Mouse (Mus musculus): Measurements from ENCODE around the gene Vmn1r192. TPM values are rescaled to one million over a fixed set of nuclear protein-coding genes. Genes with fewer than 3 reads are reported as not detected.
"Not testable (repeated sequence)": the region's sequence is repeated elsewhere in the genome, so short reads cannot be mapped to it uniquely, and the experiment has no call there.

The Vmn1r192 gene
- not detected for total RNA-seq (2021)
- long read RNA-seq, experiment 1, result 0 reads
- long read RNA-seq, experiment 2, result 0 reads

GRCm38 (mm10) chr13:22191041-22191440 lies at the start of gene Vmn1r192:
Gene Vmn1r192, minus strand, starts transcription at chr13:22191141.
- no peak for DNase-seq (ENCODE audit: low spot score in 2 of 2)

DNA sequence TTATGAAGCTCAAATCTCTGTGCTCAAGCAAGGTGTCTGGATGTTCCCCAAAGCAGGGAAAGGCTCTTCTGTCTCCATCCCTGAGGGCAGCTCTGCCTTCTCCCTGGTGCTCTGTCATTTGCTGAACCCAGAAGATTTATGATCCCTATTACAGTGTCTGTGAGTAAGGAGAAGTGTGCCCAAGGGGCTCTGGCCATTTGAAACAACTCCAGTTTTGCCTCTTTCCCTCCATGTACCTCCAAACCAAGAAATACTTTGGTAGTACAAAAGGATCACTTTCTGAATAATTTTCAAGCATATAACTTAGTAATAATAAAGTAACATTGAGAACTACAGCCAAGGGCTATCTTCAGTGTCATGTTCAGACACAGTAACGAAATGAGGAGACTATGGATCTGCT lies 32.1 kb upstream of the Vmn1r192 start, which contains the start of gene Vmn1r193:
Vmn1r193 (minus strand) TSS at position 101 of the 400 bp plus-strand sequence.
- not testable (repeated sequence) for DNase-seq (ENCODE audit: low spot score in 2 of 2)

GRCm38 (mm10) chr13:22192756-22193155 lies 1.8 kb upstream of the Vmn1r192 start:
- not testable (repeated sequence) for DNase-seq (ENCODE audit: low spot score in 2 of 2)

DNA sequence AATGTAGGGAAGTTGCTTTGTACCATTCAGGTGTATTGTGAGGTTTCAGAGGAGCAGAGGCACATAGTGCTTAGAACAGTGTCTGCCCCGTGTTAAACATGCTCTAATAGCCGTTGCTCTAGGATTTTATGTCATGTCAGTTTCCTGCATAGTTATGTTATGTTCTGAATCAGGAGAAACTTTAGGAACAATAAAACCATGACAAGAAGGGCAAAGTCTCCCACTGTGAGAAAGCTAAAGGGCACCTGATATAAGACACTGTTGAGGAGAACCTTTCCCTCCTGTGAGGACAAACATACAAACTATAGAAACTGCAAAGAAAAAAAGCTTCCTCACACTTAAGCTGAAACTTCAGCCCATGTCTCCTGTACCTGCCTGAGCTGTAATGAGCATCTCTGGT lies 556 bp downstream of the Vmn1r192 start:
- DNase-seq (ENCODE audit: low spot score in 2 of 2), result no peak

DNA sequence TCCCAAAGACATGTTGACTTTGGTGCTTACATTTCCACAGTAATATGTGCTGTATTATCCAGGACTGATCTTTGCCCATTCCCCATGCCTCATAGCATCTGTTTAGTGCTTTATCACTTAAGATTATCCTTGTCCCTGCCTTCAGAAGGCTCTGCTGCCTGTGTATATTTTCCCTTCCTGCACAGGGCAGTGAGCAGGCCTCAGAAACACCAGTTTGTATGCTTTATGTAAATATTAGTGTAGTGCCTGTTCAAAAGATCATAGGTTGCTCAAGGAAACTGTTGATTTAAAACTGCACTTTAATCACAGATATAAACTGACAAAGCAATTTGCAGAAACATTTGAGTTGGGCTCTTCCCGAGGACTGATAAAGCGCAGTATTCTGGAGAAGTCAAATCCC lies 1.6 kb downstream of the Vmn1r192 start:
- DNase-seq (ENCODE audit: low spot score in 2 of 2), result no peak

DNA sequence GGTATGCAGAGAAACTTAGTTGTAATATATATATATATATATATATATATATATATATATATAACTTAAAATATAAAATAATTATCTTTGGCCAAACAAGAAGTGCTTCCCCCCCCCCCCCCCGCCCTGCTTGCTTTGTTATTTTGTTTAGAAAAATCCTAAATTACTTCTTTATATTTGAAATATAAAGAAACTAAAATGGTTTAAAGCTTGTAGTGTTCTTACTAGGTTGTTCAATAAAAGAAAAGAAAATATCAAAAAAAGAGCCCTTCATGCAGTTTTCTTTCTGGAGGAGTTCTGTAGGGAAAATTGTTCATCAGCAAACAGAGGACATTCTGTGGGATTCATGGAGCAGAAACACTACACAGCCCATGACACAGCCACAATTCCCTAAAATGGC lies 7.1 kb downstream of the Vmn1r192 start, which contains the start of gene Vmn1r191:
Vmn1r191 (minus strand) TSS at position 101 of the 400 bp plus-strand sequence.
- no peak for DNase-seq (ENCODE audit: low spot score in 2 of 2)

- DNase-seq (ENCODE audit: low spot score in 2 of 2), result no peak
Observed at GRCm38 (mm10) chr13:22168416-22168815, 22.5 kb downstream of the Vmn1r192 start.

DNA sequence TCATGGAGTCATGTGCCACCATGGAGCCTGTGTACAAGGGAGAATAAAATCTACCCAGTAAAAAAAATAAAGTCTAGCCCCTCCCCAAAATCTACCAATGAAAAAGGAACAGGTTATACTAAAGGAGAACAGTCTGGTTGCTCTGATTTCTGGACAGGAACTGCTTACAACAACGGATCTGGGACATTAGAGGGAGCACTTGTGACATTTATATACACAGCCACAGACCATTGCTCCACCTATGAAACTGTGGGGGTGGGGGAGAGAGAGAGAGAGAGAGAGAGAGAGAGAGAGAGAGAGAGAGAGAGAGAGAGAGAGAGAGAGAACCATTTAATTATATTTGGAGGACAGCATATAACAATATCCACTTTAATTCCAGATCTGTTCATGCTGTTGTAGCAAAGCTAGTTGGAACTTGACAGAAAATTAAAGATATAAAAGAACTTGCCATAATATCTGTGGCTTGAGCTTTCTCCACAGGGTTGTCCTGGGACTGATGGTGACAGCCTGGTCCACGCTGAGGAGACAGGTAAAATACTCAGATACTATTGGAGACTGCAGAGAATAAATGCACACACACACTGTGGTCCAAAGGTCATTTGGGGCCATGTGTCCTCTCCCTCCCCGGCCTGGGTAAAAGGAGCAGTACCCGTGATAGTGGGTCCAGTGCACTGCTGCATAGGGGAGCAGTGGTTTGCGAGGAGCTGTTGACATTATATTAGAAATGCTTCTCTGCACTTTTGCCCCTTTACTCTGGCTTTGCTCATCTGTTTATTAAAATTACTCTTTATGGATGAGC lies 54.2 kb downstream of the Vmn1r192 start:
- not testable (repeated sequence) for DNase-seq (ENCODE audit: low spot score in 2 of 2)

Small RNAs within 50 kb of the gene (microRNA-seq; reads per million reads assigned to microRNA genes)
- 0 reads per million in 2 experiments for gene Gm23282
- gene Gm25084, result 0 reads per million in 2 experiments

Other genes with a start within 250 kb of the Vmn1r192 start
- gene Zfp184, start 246.0 kb downstream of the Vmn1r192 start, total RNA-seq (2021), result 1 to 10 TPM; 3.4 to 3.8 TPM
- gene Pom121l2, start 209.9 kb downstream of the Vmn1r192 start, total RNA-seq (2021), result under 1 TPM in 1 of 2 experiments, not detected in 1; 0.19 TPM
- gene Prss16, start 181.4 kb downstream of the Vmn1r192 start, total RNA-seq (2021), result under 1 TPM in 1 of 2 experiments, not detected in 1; 0.46 TPM
- gene Hist1h2ah, start 155.6 kb downstream of the Vmn1r192 start, total RNA-seq (2021), result 10 to 100 TPM; 60.0 to 62.5 TPM
- 10 to 100 TPM; 22.2 to 42.1 TPM for gene Hist1h2bk, start 155.3 kb downstream of the Vmn1r192 start, total RNA-seq (2021)
- 10 to 100 TPM; 42.3 to 60.3 TPM for gene Hist1h4i, start 149.8 kb downstream of the Vmn1r192 start, total RNA-seq (2021)
- gene Hist1h2ag, start 148.2 kb downstream of the Vmn1r192 start, total RNA-seq (2021), result 10 to 100 TPM; 26.7 to 27.2 TPM
- gene Hist1h2bj, start 147.9 kb downstream of the Vmn1r192 start, total RNA-seq (2021), result 10 to 100 TPM; 17.3 to 22.7 TPM
- not detected for gene Vmn1r188, start 106.7 kb downstream of the Vmn1r192 start, total RNA-seq (2021)
- gene Vmn1r189, start 85.3 kb downstream of the Vmn1r192 start, total RNA-seq (2021), result not detected
- gene Vmn1r191, start 7.2 kb downstream of the Vmn1r192 start, total RNA-seq (2021), result not detected
- gene Vmn1r193, start 32.0 kb upstream of the Vmn1r192 start, total RNA-seq (2021), result not detected
- not detected for gene Vmn1r194, start 53.1 kb upstream of the Vmn1r192 start, total RNA-seq (2021)
- not detected for gene Vmn1r195, start 79.4 kb upstream of the Vmn1r192 start, total RNA-seq (2021)
- gene Vmn1r196, start 98.8 kb upstream of the Vmn1r192 start, total RNA-seq (2021), result not detected
- gene Vmn1r197, start 133.4 kb upstream of the Vmn1r192 start, total RNA-seq (2021), result not detected
- gene Vmn1r198, start 159.2 kb upstream of the Vmn1r192 start, total RNA-seq (2021), result not detected
- gene Vmn1r199, start 188.7 kb upstream of the Vmn1r192 start, total RNA-seq (2021), result not detected
- not detected for gene Vmn1r200, start 199.2 kb upstream of the Vmn1r192 start, total RNA-seq (2021)

Data from layer of hippocampus, postnatal 14 days (tissue).